Mouse (Mus musculus): Measurements from ENCODE around the gene Zkscan14.
"Not testable (repeated sequence)": the region's sequence is repeated elsewhere in the genome, so short reads cannot be mapped to it uniquely, and the experiment has no call there.

Gene Zkscan14

DNA sequence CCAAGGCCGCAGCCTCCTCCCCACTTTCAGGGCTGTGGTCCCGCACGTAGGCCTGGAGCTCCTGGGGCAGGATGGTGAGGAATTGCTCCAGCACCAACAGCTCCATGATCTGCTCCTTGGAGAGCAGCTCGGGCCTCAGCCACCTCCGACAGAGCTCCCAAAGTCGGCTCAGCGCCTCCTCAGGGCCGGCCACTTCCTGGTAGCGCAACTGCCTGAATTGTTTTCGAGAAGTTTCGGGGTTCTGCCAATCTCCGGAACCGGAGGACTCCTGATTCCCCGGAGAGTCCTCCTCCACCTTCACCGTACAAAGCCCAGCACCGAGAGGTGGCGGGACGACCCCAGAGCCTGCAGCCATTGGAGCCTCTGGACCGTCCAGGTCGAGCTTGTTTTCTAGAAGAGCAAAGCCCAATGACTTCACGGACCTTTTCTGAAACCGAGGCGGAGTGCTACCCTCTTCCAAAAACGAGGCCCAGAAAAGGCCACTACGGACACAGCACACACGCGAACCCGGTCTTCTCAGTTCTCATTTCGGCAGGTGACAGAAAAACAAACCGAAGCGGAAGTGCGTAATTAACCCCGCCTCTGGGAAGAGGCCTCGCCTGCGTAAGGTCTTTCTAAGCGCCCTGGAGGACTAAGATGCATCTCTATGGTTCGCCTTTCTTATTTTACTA is at the start of gene Zkscan14:
TSS of gene Zkscan14 (minus strand) at position 548 of the 671 bp plus-strand sequence.
- peak; percentile 53 for DNase-seq (ENCODE audit: low spot score)

DNA sequence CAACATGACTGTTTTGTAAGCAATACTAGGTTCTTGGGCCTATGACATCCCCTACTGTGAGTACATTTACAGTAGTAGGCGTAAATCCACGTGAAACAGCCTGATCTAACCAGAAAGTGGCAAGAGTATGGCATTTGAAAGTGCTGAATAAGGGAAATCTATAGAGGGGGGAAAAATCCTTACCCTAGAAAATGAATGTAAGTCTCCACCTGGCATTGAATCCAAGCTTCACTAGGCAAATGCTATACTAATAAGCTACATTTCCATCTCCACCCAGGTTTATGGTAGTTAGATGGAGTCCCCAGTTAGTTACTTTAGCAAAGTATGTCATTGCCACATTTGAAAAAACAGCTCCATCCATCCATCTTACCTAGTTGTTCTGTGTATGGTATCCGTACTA is 47.9 kb upstream of the Zkscan14 start:
- DNase-seq (ENCODE audit: low spot score), result no peak

DNA sequence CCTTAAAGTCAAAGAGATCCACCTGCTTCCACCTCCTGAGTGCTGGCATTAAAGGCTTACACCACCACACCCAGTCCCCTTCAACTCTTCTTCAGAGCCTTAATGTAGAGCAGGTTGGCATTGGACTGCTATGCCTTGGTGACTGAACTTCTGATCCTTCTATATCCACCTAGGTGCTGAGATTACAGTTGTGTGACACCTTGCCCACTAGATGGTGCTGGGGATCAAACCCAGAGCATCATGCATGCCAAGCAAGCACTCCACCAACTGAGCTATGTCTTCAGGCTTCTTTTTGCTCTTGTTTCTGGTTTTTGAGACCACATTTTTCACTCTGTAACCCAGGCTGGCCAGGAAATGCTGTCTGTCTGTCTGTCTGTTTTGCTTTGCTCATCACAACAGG is 33.0 kb upstream of the Zkscan14 start:
- no peak for DNase-seq (ENCODE audit: low spot score)

DNA sequence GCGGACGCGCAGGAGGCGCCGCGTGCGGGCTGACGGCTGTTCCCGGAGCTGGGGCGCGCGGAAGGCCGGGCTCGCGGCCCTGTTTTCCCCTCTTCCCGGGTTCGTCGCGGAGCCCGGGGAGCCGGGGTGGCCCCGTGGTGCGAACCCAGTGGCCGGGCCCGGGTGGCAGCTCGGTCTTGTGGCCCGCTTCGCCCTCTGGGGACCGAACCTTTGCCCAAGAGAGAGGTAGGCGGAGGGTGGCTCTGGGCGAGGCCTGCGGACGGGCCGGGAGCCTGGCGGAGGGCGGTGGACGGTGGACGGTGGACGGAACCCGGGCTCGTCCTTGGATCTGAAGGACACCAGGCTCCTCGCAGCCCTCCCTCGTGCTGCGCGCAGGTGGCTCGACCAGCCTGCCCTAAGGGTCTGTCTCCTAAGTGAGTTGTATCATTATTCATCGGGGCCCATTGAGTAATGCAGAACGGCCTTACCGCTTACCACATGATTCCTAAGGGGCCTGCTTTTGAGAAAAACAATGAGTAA is 30.3 kb upstream of the Zkscan14 start:
- no peak for DNase-seq (ENCODE audit: low spot score)

DNA sequence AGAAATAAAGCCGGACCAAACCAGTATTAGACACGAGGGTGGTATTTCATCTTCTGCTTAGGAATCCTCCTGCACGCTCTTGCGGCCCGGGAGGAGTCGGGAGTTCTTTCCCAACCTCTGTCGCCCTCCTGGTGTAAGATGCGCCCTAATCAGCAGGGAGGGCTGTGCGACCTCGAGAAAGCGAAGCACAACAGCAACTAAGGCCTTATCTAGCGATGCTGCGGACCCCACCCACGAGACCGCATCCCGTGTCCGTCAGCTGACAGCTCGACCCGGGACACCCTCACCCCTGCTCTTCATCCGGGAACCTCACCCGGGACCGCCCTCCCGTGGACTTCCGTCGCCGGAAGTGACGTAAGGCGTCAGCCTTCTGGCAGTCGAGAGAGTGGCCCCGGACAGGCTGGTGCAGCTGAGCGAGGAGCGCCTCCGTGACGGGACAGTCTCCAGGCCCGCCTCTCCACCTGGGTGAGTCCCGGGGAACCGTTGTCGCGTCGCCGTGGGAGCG is 29.8 kb upstream of the Zkscan14 start, which contains the start of gene Zfp655:
TSS of gene Zfp655 (plus strand) at position 349 of the 505 bp plus-strand sequence.
- DNase-seq (ENCODE audit: low spot score), result peak; percentile 96

DNA sequence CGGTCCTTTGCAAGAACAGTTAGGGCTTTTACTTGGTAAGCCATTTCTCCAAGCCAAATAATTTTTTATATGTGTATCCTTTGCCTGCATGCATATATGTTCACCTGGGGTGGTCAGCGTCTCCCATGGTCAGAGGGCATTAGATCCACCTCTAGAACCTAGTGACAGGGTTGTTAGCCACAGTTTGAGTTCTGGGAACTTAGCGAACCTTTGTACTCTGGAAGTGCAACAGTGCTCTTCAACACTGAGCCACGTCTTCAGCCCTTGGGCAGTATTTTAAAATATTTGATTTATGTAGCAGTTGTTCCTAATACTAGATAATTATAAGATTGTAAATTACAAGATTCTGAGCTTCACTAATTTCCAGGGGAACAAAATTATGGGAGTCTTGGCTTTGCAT is 29.0 kb upstream of the Zkscan14 start:
- DNase-seq (ENCODE audit: low spot score), result no peak

DNA sequence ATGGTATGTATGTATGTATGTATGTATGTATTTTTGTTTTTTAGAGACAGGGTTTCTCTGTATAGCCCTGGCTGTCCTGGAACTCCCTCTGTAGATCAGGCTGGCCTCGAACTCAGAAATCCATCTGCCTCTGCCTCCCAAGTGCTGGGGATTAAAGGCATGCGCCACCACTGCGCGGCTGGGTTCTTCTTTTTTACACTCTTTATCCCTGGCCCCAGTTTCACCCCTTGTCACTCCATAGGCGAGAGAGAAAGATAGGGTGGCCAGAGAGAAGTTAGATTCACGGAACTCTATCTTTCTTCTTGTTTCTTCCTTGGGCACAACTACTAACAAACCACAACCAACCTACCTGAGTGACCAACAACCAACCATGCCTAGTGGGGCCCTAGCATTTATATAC is 27.6 kb upstream of the Zkscan14 start:
- DNase-seq (ENCODE audit: low spot score), result not testable (repeated sequence)

DNA sequence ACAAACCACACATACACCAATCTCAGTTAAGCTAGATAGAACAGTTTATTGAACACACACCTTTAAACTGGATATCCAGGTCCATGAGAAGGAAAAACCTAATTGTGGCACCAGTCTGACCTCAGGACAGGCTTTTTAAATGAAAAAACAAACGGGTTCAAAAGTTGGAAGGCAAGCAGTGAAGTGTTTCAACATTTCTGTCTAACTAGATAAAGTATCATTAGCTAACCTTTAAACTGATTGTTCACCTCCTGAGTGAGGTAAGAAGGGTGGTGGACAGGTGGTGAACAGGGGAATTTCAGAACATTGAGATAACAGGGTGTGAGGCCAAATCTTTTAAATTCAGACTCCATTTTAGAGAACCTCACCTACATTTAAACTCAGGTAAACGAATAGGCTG is 24.8 kb upstream of the Zkscan14 start:
- DNase-seq (ENCODE audit: low spot score), result no peak

DNA sequence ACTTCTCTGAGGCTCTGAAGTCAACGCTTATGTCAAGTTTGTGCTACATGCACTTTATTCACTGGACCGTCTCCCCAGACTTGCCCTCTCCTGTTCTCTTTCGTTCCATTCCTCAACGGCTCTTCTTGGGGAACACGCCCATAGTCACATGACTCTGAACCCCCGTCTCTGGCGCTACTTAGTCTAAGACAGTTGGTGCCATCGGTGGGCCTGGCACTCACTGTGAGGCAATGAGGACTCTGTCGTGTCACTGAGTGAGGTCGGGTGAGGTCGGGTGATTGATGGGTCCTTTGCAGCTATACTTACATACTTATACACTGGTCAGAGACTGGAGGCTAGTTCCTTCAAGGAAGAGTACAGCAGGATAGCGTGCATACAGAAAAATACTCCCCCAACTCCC is 21.7 kb upstream of the Zkscan14 start:
- no peak for DNase-seq (ENCODE audit: low spot score)

DNA sequence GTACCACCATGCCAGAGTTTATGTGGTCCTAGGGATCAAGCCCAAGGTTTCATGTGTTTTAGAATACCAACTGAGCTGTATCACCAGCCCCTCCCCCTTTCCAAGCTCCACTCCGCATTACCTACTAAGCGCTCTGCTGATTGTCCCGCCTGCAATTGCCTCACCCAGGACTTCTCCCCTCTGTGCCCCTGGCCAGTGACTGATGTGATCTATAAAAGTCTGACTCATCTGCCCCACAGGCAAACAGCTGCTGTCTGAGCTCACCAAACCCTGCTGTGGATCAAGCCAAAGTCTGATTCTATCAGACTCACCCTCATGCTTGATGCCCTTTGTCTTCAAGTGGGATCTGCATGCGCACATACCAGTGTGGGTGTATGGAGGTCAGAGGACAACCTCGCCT is 21.2 kb upstream of the Zkscan14 start:
- no peak for DNase-seq (ENCODE audit: low spot score)

DNA sequence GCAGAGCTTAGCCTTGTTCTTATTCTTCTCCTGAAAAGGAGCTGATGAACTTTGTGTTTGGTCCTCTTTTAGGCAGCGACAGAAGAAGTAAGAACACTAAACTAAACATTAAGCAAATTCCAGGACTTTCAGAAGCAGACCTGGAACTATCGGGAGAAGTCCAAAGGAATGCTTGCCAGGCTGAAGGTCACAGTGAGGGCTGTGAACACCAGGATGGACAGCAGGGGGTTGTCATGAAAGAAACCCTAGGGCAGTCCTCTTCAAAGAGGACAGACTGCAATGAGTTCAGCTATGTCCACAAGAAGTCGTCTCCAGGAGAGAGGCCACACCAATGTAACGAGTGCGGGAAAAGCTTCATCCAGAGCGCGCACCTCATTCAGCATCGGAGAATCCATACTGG is 18.3 kb upstream of the Zkscan14 start:
- no peak for DNase-seq (ENCODE audit: low spot score)

DNA sequence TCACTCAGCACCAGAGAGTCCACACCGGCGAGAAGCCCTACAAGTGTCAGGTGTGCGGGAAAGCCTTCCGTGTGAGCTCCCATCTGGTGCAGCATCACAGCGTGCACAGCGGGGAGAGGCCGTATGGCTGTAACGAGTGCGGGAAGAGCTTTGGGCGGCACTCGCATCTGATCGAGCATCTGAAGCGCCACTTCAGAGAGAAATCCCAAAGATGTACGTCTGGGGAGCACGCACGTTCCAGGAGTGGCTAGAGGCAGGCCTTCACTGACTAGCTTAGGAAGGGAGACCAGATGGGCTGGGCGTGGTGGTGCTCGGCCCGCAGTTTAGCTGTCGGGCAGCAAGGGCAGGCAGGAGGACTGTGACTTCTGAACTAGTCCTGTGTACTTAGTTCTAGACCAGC is 17.0 kb upstream of the Zkscan14 start:
- DNase-seq (ENCODE audit: low spot score), result no peak

DNA sequence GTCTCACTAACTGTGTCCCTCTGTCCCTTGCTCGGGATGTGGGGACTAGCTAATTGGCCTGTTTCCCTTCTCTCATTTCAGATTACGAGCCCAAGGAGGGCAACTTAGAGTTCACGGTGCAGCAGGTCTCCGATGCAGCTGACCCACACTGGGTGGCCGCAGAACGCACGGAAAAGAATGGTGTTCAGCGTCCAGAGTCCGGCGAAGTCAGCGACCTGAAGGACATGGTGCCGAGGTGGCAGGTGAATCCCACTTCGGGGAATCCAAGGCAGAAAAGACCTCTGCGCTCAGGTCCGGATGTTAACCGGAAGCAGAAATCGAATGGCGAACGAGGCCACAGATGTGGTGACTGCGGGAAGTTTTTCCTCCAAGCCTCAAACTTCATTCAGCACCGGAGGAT is 16.5 kb upstream of the Zkscan14 start:
- no peak for DNase-seq (ENCODE audit: low spot score)

DNA sequence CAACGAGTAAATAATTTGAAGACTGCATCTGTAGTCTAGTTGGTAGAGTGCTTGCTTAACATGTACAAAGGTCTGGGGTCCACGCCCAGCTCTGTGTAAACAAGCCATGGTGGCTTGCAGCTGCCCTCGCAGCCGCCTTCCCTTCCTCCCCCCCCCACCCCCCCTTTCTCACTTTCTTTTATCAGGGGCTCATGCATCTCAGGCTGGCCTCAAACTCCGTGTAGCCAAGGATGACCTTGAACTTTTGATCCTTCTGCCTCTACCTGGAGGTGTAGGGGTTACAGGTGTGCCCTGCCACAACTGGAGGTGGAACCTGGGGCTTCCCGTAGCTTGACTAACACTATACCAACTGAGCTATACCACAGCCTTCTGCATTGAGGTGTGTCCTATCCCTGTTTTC is 16.1 kb upstream of the Zkscan14 start:
- no peak for DNase-seq (ENCODE audit: low spot score)

DNA sequence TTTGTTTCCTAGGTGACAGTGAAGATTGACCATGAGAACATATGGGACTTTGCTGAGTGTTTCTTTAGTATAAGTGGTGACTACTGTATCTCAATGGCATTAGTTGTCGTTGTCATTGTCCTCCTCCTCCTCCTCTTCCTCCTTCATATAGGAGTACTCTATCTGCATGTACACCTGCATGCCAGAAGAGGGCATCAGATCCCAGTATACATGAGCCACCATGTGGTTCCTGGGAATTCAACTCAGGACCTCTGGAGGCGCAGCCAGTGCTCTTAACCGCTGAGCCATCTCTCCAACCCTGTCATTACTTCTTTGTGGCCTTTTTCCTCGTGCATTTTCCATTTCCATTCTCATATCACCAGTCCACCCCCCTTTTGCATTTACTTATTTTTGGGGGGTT is 13.0 kb upstream of the Zkscan14 start:
- DNase-seq (ENCODE audit: low spot score), result no peak

DNA sequence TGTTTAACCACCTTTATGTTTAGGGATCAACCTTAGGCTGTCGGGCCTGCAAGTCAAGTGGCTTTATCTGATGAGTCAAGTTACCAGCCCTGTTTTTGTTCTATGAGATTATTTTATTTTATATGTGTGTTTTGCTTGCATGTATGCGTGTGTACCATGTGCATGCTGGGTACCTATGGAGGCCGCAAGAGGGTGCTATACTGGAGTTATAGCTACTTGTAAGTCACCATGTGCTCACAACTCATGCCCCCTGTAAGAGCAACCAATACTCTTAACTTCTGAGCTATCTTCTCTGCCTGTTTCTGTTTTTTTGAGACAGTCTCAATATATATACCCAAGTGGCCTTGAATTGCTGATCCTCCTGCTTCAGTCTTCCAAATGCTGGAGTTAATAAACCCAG is 11.8 kb upstream of the Zkscan14 start:
- no peak for DNase-seq (ENCODE audit: low spot score)

DNA sequence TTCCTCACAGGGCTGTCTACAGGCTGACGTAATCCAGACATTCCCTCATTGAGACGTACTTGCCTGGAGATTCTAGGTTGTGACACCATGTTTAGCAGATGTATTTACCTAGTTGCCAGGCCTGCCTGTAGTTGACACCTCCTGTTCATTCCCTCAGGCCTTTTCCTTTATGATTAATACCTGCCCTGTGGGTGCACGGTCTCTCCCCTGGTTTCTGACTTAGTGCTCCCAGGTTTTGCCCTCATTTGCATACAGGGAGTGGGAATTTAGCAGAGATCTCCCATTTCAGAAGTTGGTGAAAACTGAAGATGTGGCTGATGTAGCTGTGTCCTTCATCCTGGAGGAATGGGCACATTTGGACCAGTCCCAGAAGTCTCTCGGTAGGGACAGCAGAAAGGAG is 10.5 kb upstream of the Zkscan14 start:
- no peak for DNase-seq (ENCODE audit: low spot score)

DNA sequence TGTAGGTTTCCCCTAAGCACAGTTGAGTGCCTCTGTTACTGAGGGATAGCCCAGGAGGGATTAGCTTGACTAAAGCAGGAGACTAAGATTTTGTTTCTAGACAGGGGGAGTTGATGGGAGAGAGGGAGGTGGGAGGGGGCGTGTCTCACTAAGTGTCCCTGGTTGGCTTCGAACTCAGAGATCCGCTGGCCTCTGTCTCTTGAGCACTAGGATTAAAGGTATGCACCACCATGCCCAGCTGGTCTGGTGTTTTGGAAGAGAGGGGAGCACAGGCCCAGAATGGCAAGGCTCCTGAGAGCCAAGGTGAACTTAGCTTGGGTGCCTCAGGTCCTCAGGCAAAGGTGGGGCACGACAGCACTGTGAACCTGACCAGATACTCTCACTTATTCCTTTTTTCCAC is 9.7 kb upstream of the Zkscan14 start:
- DNase-seq (ENCODE audit: low spot score), result no peak

DNA sequence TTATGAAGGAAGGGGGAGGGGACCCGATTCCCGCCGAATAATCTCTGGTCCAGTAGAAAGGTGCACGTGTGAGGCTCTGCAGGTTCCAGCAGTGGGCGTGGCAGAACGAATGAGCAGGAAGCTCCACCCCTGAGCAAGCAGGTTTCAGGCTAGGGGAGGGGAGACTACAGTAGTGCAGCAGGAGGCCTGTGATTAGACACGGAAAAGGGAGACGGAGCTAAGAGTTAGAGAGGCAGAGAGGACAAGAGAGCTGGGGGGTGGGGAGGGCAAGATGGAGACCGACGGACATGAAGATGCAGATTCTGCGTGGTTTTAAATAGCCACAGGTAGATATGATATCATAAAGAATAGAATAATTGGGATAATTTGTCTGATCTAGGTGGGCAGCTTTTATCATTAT is 6.7 kb upstream of the Zkscan14 start:
- DNase-seq (ENCODE audit: low spot score), result not testable (repeated sequence)

DNA sequence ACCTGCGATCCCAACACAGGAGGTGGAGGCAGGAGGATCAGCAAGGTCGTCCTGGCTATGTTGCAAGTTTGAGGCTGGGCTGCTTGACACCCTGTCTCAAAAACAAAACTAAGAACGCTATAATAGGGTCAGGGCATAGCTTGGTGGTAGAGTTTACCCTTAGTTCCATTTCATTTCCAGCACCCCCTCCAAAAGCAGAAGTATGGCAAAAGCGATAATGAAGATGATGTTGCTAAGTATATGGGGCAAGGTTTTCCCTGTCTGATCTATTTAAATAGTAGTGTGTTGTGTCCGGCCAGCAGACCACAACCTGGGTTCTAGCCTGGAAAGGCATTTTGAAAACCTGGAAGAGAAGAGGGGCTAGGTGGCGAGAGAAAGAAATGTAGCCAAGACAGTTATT is 6.3 kb upstream of the Zkscan14 start:
- no peak for DNase-seq (ENCODE audit: low spot score)

DNA sequence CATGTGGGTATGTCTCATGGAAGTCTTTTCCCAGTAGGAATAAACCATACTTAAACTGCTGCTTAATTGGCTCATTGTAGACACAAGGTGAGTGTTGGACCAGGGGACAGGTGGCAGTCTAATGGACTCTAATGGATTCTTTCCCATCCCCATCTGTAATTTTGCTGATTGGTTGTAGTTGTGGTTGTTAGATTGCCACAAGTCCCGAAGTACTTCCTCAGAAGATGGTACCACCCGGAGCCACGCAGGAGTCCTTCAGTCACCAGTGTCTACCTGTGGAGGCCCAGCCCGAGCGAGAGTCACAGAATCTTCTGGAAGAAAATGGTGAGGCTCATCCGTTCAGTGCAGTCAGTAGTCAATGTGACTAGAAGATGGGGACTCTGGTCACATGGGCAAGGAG is 5.7 kb upstream of the Zkscan14 start:
- no peak for DNase-seq (ENCODE audit: low spot score)

DNA sequence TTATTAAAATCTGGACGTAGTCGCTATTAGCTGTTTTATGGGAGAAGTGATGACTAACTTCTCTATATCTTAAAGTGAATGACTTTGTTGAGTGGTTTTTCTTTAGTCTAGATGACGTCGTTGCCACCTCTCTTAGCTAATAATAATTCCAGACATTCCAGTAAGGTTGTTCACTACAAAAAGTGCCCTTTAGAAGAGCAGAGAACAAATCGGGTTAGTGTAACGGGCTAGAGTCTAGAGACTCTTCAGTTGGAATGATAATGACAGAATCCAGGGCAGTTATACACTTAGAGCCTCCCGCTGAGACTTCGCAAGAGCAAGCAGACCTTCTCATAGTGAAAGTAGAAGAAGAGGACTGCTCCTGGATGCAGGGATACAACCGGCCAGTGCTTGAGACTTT is 3.4 kb upstream of the Zkscan14 start:
- no peak for DNase-seq (ENCODE audit: low spot score)

DNA sequence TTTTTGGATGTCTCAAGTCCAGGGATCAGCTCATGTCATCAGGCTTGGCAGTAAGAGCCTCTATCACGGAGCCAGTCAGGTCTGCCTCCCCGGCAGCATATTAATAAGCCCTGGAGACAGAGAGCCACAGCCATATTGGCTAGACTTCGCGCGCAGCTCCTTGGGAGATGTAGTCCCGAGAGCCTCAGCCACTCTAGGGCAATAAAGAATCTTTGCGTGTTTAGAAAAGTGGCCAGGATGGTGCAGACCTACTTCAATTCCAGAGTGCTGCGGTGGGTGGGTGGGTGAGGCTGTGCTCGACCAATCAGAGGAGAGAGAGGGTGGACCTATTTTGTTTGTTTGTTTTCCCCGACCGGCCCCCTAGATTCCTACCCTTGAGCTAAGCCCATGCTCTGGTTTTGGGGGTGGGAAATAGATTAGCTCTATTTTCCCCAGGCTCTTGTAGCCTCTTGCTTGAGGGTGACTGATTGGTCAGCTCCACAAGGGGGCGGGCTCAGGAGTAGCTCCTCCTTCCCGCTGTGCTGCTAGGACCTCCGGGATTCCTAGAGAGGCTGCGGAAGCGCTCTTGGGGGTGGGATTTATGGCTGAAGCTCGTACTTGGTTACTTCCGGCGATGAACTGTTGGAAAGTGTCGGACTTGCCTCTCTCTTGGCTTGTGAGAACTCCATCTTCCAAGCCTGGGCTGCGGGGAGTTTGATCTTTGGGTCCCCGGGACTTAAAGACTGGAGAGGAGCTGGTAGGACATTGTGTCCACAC is 2.4 kb upstream of the Zkscan14 start, which contains the start of gene Zkscan5:
TSS of gene Zkscan5 (plus strand) at position 627 of the 756 bp plus-strand sequence.
- peak; percentile 93 for DNase-seq (ENCODE audit: low spot score)
